Mouse (Mus musculus) thymus, postnatal 14 days (tissue): ENCODE results near the gene Nsg2.
A peak's percentile ranks its signal among the peaks of the same experiment; 100 is the strongest.

Experiments used
- DNase-seq: peaks from one replicate; pipeline ENCODE4 v3.0.0; 2021

Nsg2 gene

GRCm38 (mm10) chr11:32013014-32013427 is 12.8 kb downstream of the Nsg2 start:
- DNase-seq = no peak

- no peak for DNase-seq
These were observed 13.3 kb downstream of the Nsg2 start for GRCm38 (mm10) chr11:32013561-32013960.

DNA sequence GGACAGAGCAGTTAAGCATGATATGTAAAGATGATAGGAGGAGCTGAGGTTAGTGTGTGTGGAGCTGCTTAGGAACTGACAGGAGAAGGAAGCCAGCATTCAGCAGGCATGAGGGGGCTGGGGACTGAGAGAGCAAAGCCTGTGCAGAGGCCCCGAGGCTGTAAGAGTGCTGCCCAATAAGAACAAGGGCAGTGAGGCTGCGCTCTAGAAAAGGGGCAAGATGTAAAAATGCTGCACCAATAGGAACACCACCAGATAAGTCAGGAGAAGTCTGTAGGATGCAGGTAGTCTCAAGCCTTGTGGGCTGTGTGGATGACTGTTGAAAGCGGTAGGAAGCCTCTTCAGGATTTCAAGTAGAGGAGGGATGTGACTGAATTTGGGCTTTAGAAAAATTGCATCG is 17.9 kb downstream of the Nsg2 start:
- no peak for DNase-seq

DNA sequence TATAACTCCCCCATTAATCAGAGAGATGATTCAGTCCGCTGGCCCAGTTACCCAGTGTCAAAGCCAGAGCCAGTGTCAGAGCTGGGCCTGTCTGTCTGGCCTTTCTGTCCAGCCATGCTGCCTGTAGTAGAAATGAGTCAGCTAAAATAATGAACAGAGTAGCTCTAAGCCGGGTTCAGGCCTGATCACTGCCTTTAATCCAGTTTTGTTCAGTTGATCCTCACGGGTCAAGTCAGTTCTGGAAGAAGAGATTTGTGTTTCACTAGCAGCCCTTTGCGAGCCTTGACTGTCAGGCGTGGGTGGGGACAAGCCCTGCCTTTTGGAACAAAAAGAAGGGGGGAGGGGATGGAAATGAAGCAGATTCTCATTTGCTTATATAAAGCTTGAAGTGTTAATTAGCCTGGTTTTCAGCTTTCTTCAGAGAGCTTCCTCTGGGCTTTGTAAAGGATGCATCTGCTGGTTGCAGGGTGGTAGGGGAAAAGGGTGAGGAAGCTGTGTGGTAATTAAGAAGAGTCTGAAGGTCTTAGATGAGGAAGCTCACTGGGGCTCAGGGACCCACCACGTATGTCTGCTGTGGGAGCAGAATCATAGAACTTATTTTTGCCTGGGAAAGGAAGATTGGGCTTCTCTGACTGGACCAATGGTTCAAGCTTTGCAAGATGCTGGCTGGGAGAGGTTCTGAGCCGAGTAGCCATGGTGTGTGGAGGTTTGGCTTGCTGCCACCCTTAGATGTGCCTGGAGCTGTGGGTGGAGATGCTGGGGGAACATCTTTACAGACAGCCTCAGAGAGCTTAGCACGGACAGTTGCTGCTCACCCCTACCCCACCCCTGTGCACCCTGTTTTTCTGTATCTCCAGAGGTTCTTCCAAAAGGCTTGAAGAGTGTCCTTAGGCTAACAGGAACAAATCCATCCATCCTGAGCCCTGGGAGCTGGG is 20.0 kb downstream of the Nsg2 start:
- peak; percentile 38 for DNase-seq

DNA sequence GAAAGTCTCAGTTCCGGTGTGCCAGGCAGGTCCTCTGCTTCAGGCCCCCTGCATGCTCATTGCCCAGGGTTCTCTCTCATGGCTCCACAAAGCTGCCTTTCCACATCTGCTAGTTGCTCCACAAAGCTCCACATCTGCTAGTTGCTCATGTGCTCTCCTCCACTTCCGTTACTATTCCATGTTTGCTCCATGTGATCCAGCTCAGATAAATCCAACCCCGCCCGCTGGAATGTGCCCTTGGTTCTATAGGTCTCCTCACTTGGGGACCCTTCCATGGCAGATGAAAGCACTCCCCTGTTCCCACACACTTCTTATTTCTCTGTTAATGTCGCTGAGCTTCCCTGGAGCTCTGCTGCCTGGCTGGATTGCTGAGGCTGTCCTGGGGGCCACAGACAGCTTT is 26.4 kb downstream of the Nsg2 start:
- no peak for DNase-seq

- no peak for DNase-seq
These were observed 27.4 kb downstream of the Nsg2 start for GRCm38 (mm10) chr11:32027474-32028342.

DNA sequence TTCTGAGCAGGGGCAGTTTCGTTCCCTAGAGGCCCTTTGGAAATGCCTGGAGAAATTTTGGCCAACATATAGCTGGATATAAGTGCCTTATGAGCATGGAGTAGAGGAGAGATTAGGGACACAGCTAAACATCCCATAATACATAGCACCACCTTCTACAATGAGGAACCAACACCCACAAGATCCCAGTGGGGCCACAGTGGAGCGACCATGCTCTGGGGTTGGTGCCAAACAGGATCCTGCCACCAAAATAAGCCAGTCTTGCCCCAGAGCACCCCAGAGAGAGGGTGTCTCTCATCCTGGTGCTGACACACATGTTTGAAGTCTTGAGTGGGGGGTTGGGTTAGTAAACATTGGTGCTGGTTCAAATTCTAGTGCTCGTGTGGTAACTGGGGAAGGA is 28.3 kb downstream of the Nsg2 start:
- no peak for DNase-seq

DNA sequence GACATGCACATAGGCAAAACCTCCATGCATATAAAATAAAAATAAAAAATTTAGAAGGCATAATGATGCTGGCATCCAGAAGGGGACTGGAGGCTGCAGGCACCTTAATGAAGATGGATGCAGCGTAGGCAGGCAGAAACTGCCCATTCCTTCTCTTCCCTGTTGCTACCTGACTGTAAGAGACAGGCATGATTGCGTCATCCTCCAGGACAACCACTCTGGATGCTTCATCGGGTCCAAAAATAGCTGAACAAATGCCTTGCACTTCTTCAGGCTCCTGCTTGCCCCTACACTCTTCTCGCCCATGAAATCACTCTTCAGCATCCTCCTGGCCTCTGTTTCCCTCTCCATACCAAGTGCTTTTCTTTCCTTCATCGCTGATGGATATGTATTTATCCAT is 29.1 kb downstream of the Nsg2 start:
- DNase-seq = no peak

DNA sequence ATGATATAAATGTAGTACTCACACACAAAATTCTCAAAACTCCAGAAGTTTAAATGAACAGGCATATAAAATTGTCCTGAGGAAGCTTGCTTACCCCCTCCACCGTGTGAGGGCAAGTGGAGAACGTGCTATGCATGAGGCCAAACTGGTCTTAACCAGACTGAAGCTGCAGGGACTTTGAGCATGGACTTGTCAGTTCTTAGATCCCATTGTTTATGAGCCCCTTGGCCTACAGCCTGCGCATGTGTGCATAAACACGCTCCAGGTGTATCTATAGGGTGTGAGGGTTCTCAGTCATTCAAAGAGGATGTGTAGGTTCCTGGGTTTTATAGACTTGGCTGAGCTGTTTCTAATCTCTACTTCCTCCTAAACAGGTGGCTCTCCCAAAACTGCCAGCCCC is 31.1 kb downstream of the Nsg2 start:
- no peak for DNase-seq

- no peak for DNase-seq
These were observed 31.8 kb downstream of the Nsg2 start for GRCm38 (mm10) chr11:32032053-32032452.

GRCm38 (mm10) chr11:32035831-32036230 is 35.6 kb downstream of the Nsg2 start:
- DNase-seq = no peak

- DNase-seq = peak; percentile 56
These were observed 39.4 kb downstream of the Nsg2 start for GRCm38 (mm10) chr11:32039656-32040055.

DNA sequence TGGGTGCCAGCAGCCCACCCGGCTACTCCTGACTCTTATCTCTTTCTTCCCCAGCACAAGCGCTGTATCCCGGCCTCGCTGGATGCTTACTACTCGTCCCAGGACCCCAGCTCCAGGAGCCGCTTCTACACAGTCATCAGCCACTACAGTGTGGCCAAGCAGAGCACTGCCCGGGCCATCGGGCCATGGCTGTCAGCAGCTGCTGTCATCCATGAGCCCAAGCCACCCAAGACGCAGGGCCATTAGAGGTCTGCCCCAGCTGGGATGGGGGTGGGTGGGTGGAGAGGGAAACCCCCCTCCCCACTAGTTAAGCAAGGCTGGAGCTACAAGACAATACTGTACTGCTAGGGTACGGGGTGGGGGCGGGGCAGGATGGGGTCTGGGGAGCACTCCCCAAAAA is 57.1 kb downstream of the Nsg2 start:
- no peak for DNase-seq

- no peak for DNase-seq
These were observed 57.6 kb downstream of the Nsg2 start for GRCm38 (mm10) chr11:32057861-32058260.

DNA sequence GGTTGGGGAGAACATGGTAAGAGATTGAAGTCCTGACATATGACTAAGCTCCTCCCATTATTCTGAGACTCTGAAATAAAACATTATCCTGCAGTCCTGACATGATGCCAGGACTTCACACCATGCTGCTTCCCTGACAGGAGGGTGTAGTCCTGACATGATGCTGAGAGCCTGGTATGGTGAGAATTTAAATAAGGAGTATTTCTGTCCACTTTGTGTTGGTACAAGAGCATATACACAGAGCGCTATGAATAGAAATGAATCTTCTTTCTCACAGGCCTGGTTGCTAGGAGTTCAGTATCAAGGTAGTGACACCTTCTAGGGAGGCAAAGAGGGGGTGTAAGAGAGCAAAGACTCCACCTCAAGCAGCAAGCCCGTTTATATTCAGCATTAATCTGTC is 60.8 kb downstream of the Nsg2 start:
- no peak for DNase-seq

DNA sequence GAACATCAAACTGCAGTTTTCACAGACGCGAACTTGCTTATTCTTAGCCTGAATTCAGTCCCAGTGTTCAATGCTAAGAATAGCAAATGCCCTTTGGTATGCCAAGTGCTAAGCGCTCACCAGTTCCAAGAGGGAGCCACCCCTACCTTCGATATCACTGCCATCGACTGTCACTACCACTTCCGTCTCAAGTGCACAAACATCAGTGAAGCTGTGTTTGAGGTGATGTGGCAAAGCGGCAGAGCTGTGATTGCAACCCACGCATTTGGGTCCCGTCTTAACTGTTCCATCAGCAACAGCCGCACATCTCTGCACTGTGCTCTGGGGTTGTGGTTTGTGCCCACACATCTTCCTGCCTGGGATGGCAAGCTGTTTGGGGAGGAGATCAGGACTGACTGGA is 61.6 kb downstream of the Nsg2 start:
- DNase-seq = peak; percentile 73

- DNase-seq = no peak
These were observed 63.7 kb downstream of the Nsg2 start for GRCm38 (mm10) chr11:32063775-32064510.

DNA sequence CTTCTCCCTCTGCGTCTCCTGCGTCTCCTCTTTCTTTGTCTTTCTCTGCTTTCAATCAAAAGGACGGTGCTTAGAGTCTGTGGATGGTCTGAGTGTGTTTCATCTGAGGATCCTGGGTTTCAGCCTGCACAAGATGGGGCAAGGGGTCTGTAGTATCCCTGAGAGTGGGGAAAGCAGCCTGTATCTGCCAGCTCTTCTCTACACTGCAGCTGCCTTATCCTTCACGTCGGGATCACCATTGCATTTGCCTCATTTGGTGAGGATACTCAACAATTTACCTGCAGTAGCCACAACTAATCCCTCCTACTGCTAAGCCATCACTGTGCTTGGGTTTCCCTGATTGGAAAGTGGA is 64.2 kb downstream of the Nsg2 start:
- no peak for DNase-seq

- peak; percentile 81 for DNase-seq
These were observed 68.7 kb downstream of the Nsg2 start for GRCm38 (mm10) chr11:32068736-32069490.

- DNase-seq = no peak
These were observed 74.9 kb downstream of the Nsg2 start for GRCm38 (mm10) chr11:32075163-32075562.

DNA sequence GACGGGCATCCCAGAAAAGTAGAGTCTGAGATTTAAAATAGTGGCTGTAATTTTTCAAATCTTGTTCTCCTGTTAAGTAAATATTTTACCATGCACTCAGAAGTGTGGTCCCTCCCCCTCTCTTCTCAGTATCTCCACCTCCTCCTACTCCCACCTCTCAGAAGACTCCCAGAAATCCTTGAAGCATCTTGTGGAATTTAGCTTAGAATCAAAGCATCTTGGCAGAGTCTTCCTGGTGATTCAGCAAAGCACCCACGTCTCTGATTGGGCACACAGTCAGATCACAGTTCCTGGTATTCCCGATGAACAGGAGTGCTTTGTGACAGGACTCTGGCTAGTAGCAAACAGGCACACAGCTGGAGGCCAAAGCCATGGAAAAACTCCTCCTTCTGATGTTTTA is 83.2 kb downstream of the Nsg2 start:
- no peak for DNase-seq

DNA sequence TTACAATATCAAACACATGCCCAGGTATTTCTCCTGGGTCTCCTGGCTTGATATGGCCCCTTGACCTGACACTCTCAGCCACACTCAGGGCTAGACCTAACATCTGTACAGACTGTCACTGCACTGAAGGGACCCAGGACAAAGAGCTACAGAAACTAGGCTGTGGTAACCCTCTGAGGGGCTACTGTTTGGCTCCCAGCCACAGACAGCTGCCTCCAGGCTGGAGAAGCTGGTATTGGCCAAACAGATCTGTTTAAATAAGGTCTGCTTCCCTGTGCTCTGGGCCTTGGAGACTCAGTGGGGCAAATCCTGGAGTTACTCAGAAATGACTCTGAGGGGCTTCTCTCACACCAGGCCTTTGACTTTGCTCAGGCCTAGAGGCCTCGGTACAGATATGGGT is 86.3 kb downstream of the Nsg2 start:
- no peak for DNase-seq

DNA sequence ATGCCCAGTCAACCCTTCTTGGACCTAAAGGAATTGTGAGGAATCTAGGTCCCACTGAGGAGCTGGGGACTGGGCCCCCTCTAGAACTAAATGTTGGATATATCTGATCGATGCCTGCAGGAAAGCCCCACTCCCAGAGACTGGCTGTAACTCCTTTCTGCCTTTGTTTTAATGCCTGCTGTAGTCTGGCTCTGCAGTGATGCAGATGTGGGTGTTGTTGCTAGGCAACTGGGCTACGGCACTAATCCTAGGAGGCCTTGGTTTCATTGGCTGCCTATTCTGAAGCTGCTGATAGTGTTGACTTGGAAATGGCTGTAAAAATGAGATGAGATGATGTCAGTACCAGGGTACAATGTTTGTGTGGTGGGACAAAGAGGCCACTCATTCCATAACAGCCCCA is 87.1 kb downstream of the Nsg2 start:
- no peak for DNase-seq
